Mouse (Mus musculus): ENCODE measurements around the gene Plekhf1. TPM values are rescaled to one million over a fixed set of nuclear protein-coding genes. Genes with fewer than 3 reads are reported as not detected.

Plekhf1 gene
- polyA plus RNA-seq (2015; fragmentation: Nextera tagmentation; extraction: Ambion mirVana): 0.71 and 0.91 TPM in 2 replicates

GRCm38 (mm10) chr7:38227900-38228298 is at the start of gene Plekhf1:
Gene Plekhf1, minus strand, starts transcription at chr7:38228016.
- no peaks in the 10 kb centered on the region for H3K9me3 ChIP-seq
- peak within 1 kb of the TSS; percentile 69 for H3K9ac ChIP-seq
- H3K36me3 ChIP-seq: no peaks in the 10 kb centered on the region
- H3K27ac ChIP-seq (replicated peaks): no peak within 1 kb of the TSS
- peaks cover 16% of the 10 kb centered on the region for H3K4me1 ChIP-seq (replicated peaks)
- ATAC-seq (ENCODE audit: low read depth): peak; percentile 90
- peaks cover 18% of the 10 kb centered on the region for H3K27me3 ChIP-seq
- H3K4me3 ChIP-seq: peak within 1 kb of the TSS; percentile 47
- peak within 1 kb of the TSS; percentile 92 for H3K4me2 ChIP-seq
- WGBS: under 1% methylated on average over 36 of the region's 36 CpGs

DNA sequence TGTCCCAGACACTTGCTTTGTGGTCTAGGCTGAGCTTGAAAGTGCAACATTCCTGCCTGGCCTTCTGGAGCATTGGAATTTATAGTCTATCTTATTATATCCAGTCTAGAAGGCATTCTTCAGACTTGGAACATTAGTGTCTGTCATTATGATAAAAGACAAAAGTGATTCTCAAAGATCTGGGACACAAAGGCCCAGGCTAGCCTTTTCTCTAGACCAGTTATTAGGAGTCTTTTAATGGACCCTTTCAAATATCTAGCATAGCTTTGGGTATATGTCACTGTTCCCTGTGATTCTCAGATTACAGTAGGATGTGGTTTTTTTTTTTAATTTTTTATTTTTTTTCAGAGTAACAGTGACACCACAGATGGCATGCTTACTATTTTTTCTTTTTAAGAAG is 44.7 kb upstream of the Plekhf1 start:
- Histone ChIP-seq H3K4me1 (replicated peaks) (peaks cover 27% of the 10 kb centered on the region), H3K27ac (replicated peaks) (no peak overlapping the region), H3K9ac (no peak overlapping the region), H3K4me2 (no peak overlapping the region), H3K9me3 (no peaks in the 10 kb centered on the region), H3K36me3 (peaks cover 13% of the 10 kb centered on the region), H3K27me3 (no peaks in the 10 kb centered on the region), H3K4me3 (no peak overlapping the region)
- no peak for ATAC-seq (ENCODE audit: low read depth)

GRCm38 (mm10) chr7:38271859-38272258 is 44.0 kb upstream of the Plekhf1 start:
- Histone ChIP-seq H3K36me3 (peaks cover 20% of the 10 kb centered on the region), H3K27me3 (no peaks in the 10 kb centered on the region), H3K9ac (peak overlapping the region; percentile 82), H3K4me3 (peak overlapping the region; percentile 77), H3K27ac (replicated peaks) (no peak overlapping the region), H3K9me3 (no peaks in the 10 kb centered on the region), H3K4me2 (peak overlapping the region; percentile 91), H3K4me1 (replicated peaks) (peaks cover 27% of the 10 kb centered on the region)
- 11% methylated on average over 4 of the region's 4 CpGs for WGBS
- peak; percentile 42; the same call in 1 of the 2 replicates for ATAC-seq (ENCODE audit: low read depth)

DNA sequence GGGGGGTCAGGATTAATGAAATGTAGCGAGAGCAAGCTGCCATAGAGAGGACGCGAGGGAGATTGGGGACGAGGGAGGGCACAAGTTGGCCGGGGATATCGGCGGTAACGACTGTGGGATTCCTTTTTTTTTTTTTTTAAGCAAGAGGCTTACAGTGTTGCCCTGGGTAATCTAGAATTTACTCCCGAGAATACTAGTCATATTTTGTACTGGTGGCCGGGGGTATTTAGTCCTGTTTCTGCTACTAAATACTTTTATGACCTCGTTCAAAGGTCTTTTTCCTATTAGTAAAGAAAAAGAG is 43.6 kb upstream of the Plekhf1 start:
- peaks cover 24% of the 10 kb centered on the region for H3K36me3 ChIP-seq
- H3K27ac ChIP-seq (replicated peaks): peak overlapping the region; percentile 76
- under 1% methylated on average over 11 of the region's 11 CpGs for WGBS
- no peaks in the 10 kb centered on the region for H3K27me3 ChIP-seq
- H3K9ac ChIP-seq: peak overlapping the region; percentile 82
- H3K4me2 ChIP-seq: peak overlapping the region; percentile 91
- no peaks in the 10 kb centered on the region for H3K9me3 ChIP-seq
- H3K4me3 ChIP-seq: peak overlapping the region; percentile 77
- ATAC-seq (ENCODE audit: low read depth): no peak
- H3K4me1 ChIP-seq (replicated peaks): peaks cover 27% of the 10 kb centered on the region

- Histone ChIP-seq H3K27me3 (no peaks in the 10 kb centered on the region), H3K4me1 (replicated peaks) (peaks cover 27% of the 10 kb centered on the region), H3K4me2 (peak within 1 kb of the TSS; percentile 91), H3K4me3 (peak within 1 kb of the TSS; percentile 77), H3K9me3 (no peaks in the 10 kb centered on the region), H3K27ac (replicated peaks) (peak within 1 kb of the TSS; percentile 76), H3K9ac (peak within 1 kb of the TSS; percentile 82), H3K36me3 (peaks cover 30% of the 10 kb centered on the region)
- WGBS: under 1% methylated on average over 38 of the region's 38 CpGs
- peak; percentile 94 for ATAC-seq (ENCODE audit: low read depth)
Measured at GRCm38 (mm10) chr7:38270703-38271510, 43.1 kb upstream of the Plekhf1 start, which contains the start of gene Pop4. Gene Pop4, minus strand, starts transcription at chr7:38271423.

DNA sequence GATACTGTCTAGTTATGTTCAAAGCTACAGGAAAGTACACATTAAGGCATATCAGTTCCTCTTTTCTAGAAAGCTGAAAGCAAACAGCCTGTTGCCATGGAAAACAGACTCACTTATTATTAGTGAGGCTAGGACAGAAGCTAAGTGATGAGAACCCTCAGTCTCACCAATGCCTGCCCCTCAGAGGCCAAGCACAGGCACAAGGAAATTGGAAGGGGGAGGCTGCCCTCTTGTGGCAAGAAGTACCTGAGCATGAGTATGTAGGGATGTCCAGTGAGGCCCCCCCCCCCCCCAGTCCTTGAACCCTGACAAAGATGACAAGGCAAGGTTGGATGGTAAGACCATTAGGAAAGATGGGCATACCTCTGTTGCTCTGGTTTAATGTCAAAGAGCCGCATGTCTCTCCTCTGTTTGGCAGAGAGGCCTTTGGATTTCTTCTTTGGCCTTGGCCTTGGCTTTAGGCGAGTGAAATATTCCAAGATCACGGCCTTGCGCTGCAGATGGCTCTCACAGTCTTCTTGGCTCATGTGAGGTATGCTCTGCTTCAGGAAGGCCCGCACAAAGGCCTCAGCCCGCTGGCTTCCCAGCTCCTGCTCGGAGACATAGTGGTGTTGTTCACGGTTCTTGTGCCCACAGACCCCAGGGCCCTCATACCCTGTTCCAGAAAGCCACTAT is 39.3 kb upstream of the Plekhf1 start:
- Histone ChIP-seq H3K4me1 (replicated peaks) (peaks cover 27% of the 10 kb centered on the region), H3K36me3 (peaks cover 67% of the 10 kb centered on the region), H3K4me2 (no peak overlapping the region), H3K9ac (no peak overlapping the region), H3K9me3 (no peaks in the 10 kb centered on the region), H3K27ac (replicated peaks) (no peak overlapping the region), H3K4me3 (no peak overlapping the region), H3K27me3 (no peaks in the 10 kb centered on the region)
- ATAC-seq (ENCODE audit: low read depth): no peak
- WGBS: 87% methylated on average over 8 of the region's 8 CpGs

- WGBS: 84% methylated on average over 5 of the region's 5 CpGs
- no peaks in the 10 kb centered on the region for H3K4me1 ChIP-seq (replicated peaks)
- no peak overlapping the region for H3K4me3 ChIP-seq
- H3K36me3 ChIP-seq: peaks cover 67% of the 10 kb centered on the region
- ATAC-seq (ENCODE audit: low read depth): no peak
- no peaks in the 10 kb centered on the region for H3K27me3 ChIP-seq
- no peak overlapping the region for H3K4me2 ChIP-seq
- H3K27ac ChIP-seq (replicated peaks): no peak overlapping the region
- no peak overlapping the region for H3K9ac ChIP-seq
- H3K9me3 ChIP-seq: no peaks in the 10 kb centered on the region
Measured at GRCm38 (mm10) chr7:38262406-38262805, 34.6 kb upstream of the Plekhf1 start.

DNA sequence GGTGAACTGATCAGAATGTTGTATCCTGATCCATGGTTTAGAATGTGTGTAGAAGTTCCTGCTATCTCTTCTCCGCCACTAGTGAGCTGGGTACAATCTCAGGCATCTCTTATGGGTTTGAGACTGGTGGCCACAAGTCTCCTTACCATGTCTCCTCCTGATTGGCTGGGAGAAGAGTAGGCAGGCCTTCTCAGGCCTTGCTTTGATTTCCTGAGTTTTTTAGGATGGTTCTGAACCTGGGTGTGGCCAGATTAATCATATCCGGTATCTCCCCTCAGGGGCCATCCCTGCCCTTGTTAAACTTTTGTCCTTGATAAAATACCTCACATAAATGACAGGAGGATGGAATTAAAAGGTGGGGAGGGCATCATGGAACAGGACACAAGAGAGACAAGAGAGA is 31.8 kb upstream of the Plekhf1 start:
- Histone ChIP-seq H3K27me3 (no peaks in the 10 kb centered on the region), H3K9me3 (no peaks in the 10 kb centered on the region), H3K36me3 (peaks cover 39% of the 10 kb centered on the region), H3K27ac (replicated peaks) (no peak overlapping the region), H3K4me3 (no peak overlapping the region), H3K4me2 (no peak overlapping the region), H3K4me1 (replicated peaks) (no peaks in the 10 kb centered on the region), H3K9ac (no peak overlapping the region)
- ATAC-seq (ENCODE audit: low read depth): no peak
- 83% methylated on average over 2 of the region's 2 CpGs for WGBS

GRCm38 (mm10) chr7:38253441-38253840 is 25.6 kb upstream of the Plekhf1 start:
- Histone ChIP-seq H3K4me3 (no peak overlapping the region), H3K9me3 (no peaks in the 10 kb centered on the region), H3K27me3 (no peaks in the 10 kb centered on the region), H3K9ac (no peak overlapping the region), H3K27ac (replicated peaks) (no peak overlapping the region), H3K4me2 (no peak overlapping the region), H3K4me1 (replicated peaks) (peaks cover 9% of the 10 kb centered on the region), H3K36me3 (no peaks in the 10 kb centered on the region)
- ATAC-seq (ENCODE audit: low read depth): no peak

DNA sequence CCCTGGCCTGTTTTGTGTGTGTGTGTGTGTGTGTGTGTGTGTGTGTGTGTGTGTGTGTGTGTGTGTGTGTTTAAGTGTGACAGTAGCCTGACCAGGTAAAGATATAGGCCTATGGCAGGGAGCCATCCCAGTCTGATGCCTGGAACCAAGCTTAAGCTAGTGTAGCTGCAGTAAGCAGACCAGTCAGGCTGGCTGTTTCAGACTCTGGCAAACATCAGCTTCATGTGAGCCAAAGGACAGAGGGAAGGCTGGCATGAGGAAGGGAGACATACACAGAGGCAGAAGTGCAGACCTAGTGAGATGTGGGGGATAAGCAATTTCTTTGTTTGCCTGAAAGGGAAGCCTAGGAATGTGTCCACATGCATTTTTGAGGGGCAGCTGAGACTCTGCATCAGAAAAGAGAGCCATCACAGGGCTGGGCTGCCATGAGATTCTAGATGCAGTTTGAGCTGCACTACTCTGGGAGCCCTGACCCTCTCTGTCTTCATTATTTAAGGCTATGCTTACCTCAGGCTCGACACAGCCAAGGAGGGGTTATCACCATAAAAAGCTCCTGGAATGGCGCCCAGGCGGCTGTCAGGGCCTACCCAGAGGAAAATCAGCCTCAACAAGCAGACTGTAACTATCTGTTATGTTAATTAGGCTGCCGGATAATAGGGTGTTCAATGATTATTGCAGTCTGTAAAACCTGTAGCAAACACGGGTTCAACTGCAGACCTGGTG is 23.8 kb upstream of the Plekhf1 start:
- WGBS: 10% methylated on average over 5 of the region's 5 CpGs
- H3K36me3 ChIP-seq: no peaks in the 10 kb centered on the region
- no peaks in the 10 kb centered on the region for H3K27me3 ChIP-seq
- no peak overlapping the region for H3K9ac ChIP-seq
- H3K4me3 ChIP-seq: no peak overlapping the region
- peaks cover 9% of the 10 kb centered on the region for H3K4me1 ChIP-seq (replicated peaks)
- peak overlapping the region; percentile 42; the same call in 1 of the 2 replicates for H3K27ac ChIP-seq (replicated peaks)
- ATAC-seq (ENCODE audit: low read depth): peak; percentile 54
- no peaks in the 10 kb centered on the region for H3K9me3 ChIP-seq
- H3K4me2 ChIP-seq: no peak overlapping the region

DNA sequence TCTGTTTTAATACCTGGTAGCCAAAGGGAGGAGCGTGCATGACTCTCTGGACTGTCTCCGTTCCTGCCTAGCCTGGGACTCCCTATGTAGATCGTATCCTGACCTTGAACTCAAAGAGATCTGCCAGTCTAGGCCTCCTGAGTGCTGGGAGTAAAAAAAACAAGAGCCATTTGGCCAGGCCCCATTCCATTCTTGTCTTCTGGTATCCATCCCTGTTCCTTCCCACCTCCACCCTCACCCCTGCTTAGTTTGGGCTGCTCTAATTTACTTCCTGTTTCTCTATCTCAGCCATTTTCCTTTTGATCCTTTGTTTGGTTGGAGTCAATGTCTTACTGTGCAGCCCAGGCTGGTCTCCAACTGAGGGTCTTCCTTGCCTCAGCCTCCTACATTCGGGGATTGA is 14.6 kb upstream of the Plekhf1 start:
- 85% methylated on average over 4 of the region's 4 CpGs for WGBS
- Histone ChIP-seq H3K4me2 (no peak overlapping the region), H3K9me3 (no peaks in the 10 kb centered on the region), H3K27me3 (no peaks in the 10 kb centered on the region), H3K36me3 (no peaks in the 10 kb centered on the region), H3K9ac (no peak overlapping the region), H3K4me1 (replicated peaks) (no peaks in the 10 kb centered on the region), H3K4me3 (no peak overlapping the region), H3K27ac (replicated peaks) (no peak overlapping the region)
- no peak for ATAC-seq (ENCODE audit: low read depth)

GRCm38 (mm10) chr7:38237140-38237539 is 9.3 kb upstream of the Plekhf1 start:
- no peak for ATAC-seq (ENCODE audit: low read depth)
- Histone ChIP-seq H3K27me3 (no peaks in the 10 kb centered on the region), H3K4me2 (no peak overlapping the region), H3K27ac (replicated peaks) (no peak overlapping the region), H3K36me3 (no peaks in the 10 kb centered on the region), H3K9me3 (no peaks in the 10 kb centered on the region), H3K4me1 (replicated peaks) (no peaks in the 10 kb centered on the region), H3K4me3 (no peak overlapping the region), H3K9ac (no peak overlapping the region)
